Comparison of ENCODE assay signal across 11 mouse cellular contexts in the genomic region with DNA sequence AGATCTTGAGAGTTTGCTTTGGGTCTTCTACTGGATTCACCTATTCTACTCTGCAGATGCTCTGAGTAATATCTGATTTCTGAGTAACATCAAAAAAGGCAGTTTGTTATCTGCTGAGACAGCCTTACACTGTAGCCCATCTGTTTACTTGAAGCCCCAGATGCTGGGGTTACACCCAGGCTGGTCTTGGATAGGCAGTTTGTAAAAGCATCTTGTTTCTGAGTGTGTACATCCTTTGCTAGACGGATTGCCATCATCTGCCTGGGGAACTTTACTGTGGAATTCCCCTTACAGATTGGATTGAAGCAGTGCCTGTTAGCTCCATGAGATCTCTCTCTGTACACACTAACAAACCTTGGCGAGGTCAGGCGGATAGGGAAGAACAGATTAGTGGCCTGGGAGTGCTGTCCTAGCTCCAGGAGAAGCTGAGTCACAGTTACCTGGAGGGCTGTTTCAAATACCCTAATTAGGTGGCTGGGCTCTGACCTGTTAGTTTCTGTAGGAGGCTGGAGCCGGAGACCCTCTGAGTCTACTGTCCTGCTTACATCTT. TPM values are rescaled to one million over a fixed set of nuclear protein-coding genes. Genes with fewer than 3 reads are reported as not detected.
DNase-seq lines count a peak whose midpoint lies in the region; ATAC-seq and TF ChIP-seq lines count a peak whose summit lies in the region.
"Had no signal": no experiment of that assay in that cellular context is flagged by ENCODE, and none has a peak within 500 bp of the region (broad histone marks: within the 10 kb centered on the region; RNA-seq: fewer than 3 reads in every experiment).

No protein-coding gene starts in this region.

- intact Hi-C loops in gastrocnemius, postnatal 36 days (cut with DNase I) = no loop called here

- no peak overlapping the region for H3K9ac ChIP-seq in hindbrain, embryonic 12.5 days
- H3K9ac ChIP-seq in hindbrain, postnatal 0 days (replicated peaks; ENCODE audit: low read length) = no peak overlapping the region
- H3K9ac ChIP-seq in liver, postnatal 0 days (replicated peaks) = peak overlapping the region; percentile 1; the same call in 1 of the 2 replicates

- H3K4me2 ChIP-seq in hindbrain, embryonic 12.5 days (replicated peaks) = no peak overlapping the region
- no peak overlapping the region for H3K4me2 ChIP-seq in hindbrain, postnatal 0 days (ENCODE audit: low read depth, low read length)
- H3K4me2 ChIP-seq in liver, postnatal 0 days (ENCODE audit: low read depth, low read length) = peak overlapping the region; percentile 50

- WGBS in hindbrain, embryonic 10.5 days = 81% methylated on average over 4 of the region's 4 CpGs
- WGBS in hindbrain, embryonic 12.5 days = 77% methylated on average over 4 of the region's 4 CpGs
- WGBS in hindbrain, postnatal 0 days = 81% methylated on average over 4 of the region's 4 CpGs
- WGBS in liver, postnatal 0 days (ENCODE audit: insufficient replicate concordance) = 74% methylated on average over 4 of the region's 4 CpGs

- no peaks in the 10 kb centered on the region for H3K9me3 ChIP-seq in hindbrain, embryonic 10.5 days
- no peaks in the 10 kb centered on the region for H3K9me3 ChIP-seq in hindbrain, embryonic 12.5 days (replicated peaks)
- no peaks in the 10 kb centered on the region for H3K9me3 ChIP-seq in hindbrain, postnatal 0 days (ENCODE audit: low read length)
- H3K9me3 ChIP-seq in liver, postnatal 0 days (ENCODE audit: low read length) = no peaks in the 10 kb centered on the region

- H3K36me3 ChIP-seq in hindbrain, embryonic 10.5 days = peaks cover 18% of the 10 kb centered on the region
- H3K36me3 ChIP-seq in hindbrain, embryonic 12.5 days = 0 out of 2 replicates have a peak, but pooled peaks cover 6% of the 10 kb centered on the region
- no peaks in the 10 kb centered on the region for H3K36me3 ChIP-seq in hindbrain, postnatal 0 days (ENCODE audit: insufficient read depth, low read length)
- peaks cover 6% of the 10 kb centered on the region; the same call in 1 of the 2 replicates for H3K36me3 ChIP-seq in liver, postnatal 0 days (replicated peaks; ENCODE audit: insufficient read depth, low read length)

- no peak for DNase-seq in hindbrain, embryonic 10.5 days (ENCODE audit: low spot score)
- peak; percentile 69 for DNase-seq in c-Kit-positive CD71-positive TER-119-positive erythroid progenitor cells, embryonic 14.5 days (ENCODE audit: low spot score)
- no peak for DNase-seq in hindbrain, postnatal 0 days (ENCODE audit: low spot score)
- no peak for DNase-seq in liver, postnatal 0 days
- no peak for DNase-seq in gastrocnemius, postnatal 36 days
- DNase-seq in thymus, postnatal 0 days (ENCODE audit: low spot score) = no peak
- no peak for DNase-seq in testis, postnatal 14 days (ENCODE audit: low spot score)
- DNase-seq: gastrocnemius, postnatal 25 days; right cerebral cortex, adult 18-20 months; thymus, adult 2 months had no signal

- H3K4me3 ChIP-seq in hindbrain, embryonic 10.5 days = no peak overlapping the region
- no peak overlapping the region for H3K4me3 ChIP-seq in hindbrain, embryonic 12.5 days
- no peak overlapping the region for H3K4me3 ChIP-seq in hindbrain, postnatal 0 days (ENCODE audit: low read length)
- no peak overlapping the region for H3K4me3 ChIP-seq in liver, postnatal 0 days (ENCODE audit: low read depth, low read length)

- TF ChIP-seq EP300 in liver, postnatal 0 days (IDR thresholded peaks at IDR 0.05; ENCODE audit: low read depth) = peak; percentile 90

- TF ChIP-seq CTCF in hindbrain, postnatal 0 days (IDR thresholded peaks at IDR 0.05; ENCODE audit: low read depth) = no peak
- no peak for TF ChIP-seq CTCF in liver, postnatal 0 days (IDR thresholded peaks at IDR 0.05; ENCODE audit: low read depth)

- no peaks in the 10 kb centered on the region for H3K27me3 ChIP-seq in hindbrain, embryonic 10.5 days (ENCODE audit: insufficient read depth, poor library complexity, severe bottlenecking)
- H3K27me3 ChIP-seq in hindbrain, embryonic 12.5 days = no peaks in the 10 kb centered on the region
- H3K27me3 ChIP-seq in hindbrain, postnatal 0 days (ENCODE audit: insufficient read depth, low read length) = no peaks in the 10 kb centered on the region
- H3K27me3 ChIP-seq in liver, postnatal 0 days (ENCODE audit: insufficient read depth, low read length) = no peaks in the 10 kb centered on the region

- no peak for ATAC-seq in hindbrain, embryonic 12.5 days (ENCODE audit: low FRiP score)
- no peak for ATAC-seq in hindbrain, postnatal 0 days
- peak; percentile 74 for ATAC-seq in liver, postnatal 0 days

- H3K27ac ChIP-seq in hindbrain, embryonic 10.5 days = peak overlapping the region; percentile 66; the same call in 1 of the 2 replicates
- H3K27ac ChIP-seq in hindbrain, embryonic 12.5 days = no peak overlapping the region
- 0 out of 2 replicates have a peak overlapping the region, but pooled peaks have one; percentile 9 for H3K27ac ChIP-seq in hindbrain, postnatal 0 days
- peak overlapping the region; percentile 88 for H3K27ac ChIP-seq in liver, postnatal 0 days (ENCODE audit: low read depth)

- peaks cover 25% of the 10 kb centered on the region for H3K4me1 ChIP-seq in hindbrain, embryonic 10.5 days (replicated peaks)
- peaks cover 15% of the 10 kb centered on the region for H3K4me1 ChIP-seq in hindbrain, embryonic 12.5 days
- H3K4me1 ChIP-seq in hindbrain, postnatal 0 days (ENCODE audit: insufficient read depth, low read length) = peaks cover 4% of the 10 kb centered on the region; the same call in 1 of the 2 replicates
- H3K4me1 ChIP-seq in liver, postnatal 0 days (ENCODE audit: insufficient read depth) = peaks cover 31% of the 10 kb centered on the region

RNA-seq across cellular contexts. Expression of gene Fgd6, which starts 37.2 kb away (rescaled TPM):
- polyA plus RNA-seq in hindbrain, embryonic 10.5 days (2016; fragmentation: Nextera tagmentation; extraction: Ambion mirVana) = 4.2 and 4.7 TPM in 2 replicates
- 5.2 TPM in 2 replicates for polyA plus RNA-seq in hindbrain, embryonic 12.5 days (2016; fragmentation: Nextera tagmentation; extraction: Ambion mirVana)
- 4.7 and 5.2 TPM in 2 replicates for total RNA-seq in hindbrain, postnatal 0 days (2014; rRNA removed)
- 1.9 and 2.0 TPM in 2 replicates for polyA plus RNA-seq in hindbrain, postnatal 0 days (2015; fragmentation: Nextera tagmentation; extraction: Ambion mirVana)
- 2.4 TPM in 2 replicates for polyA plus RNA-seq in liver, postnatal 0 days (2015; fragmentation: Nextera tagmentation; extraction: Ambion mirVana)
- total RNA-seq in gastrocnemius, postnatal 36 days (2021) = 1 to 10 TPM; 1.5 to 2.2 TPM
- 1.5 and 1.7 TPM in 2 replicates for polyA plus RNA-seq in thymus, postnatal 0 days (2015; fragmentation: Nextera tagmentation; extraction: Ambion mirVana)

RNA-seq across cellular contexts. Expression of gene Vezt, which starts 37.4 kb away (rescaled TPM):
- 30.6 and 35.6 TPM in 2 replicates for polyA plus RNA-seq in hindbrain, embryonic 10.5 days (2016; fragmentation: Nextera tagmentation; extraction: Ambion mirVana)
- 58.1 and 69.1 TPM in 2 replicates for polyA plus RNA-seq in hindbrain, embryonic 12.5 days (2016; fragmentation: Nextera tagmentation; extraction: Ambion mirVana)
- total RNA-seq in hindbrain, postnatal 0 days (2014; rRNA removed) = 38.6 and 51.6 TPM in 2 replicates
- polyA plus RNA-seq in hindbrain, postnatal 0 days (2015; fragmentation: Nextera tagmentation; extraction: Ambion mirVana) = 33.3 and 34.4 TPM in 2 replicates
- 8.6 TPM in 2 replicates for polyA plus RNA-seq in liver, postnatal 0 days (2015; fragmentation: Nextera tagmentation; extraction: Ambion mirVana)
- total RNA-seq in gastrocnemius, postnatal 36 days (2021) = 10 to 100 TPM; 32.5 to 40.1 TPM
- polyA plus RNA-seq in thymus, postnatal 0 days (2015; fragmentation: Nextera tagmentation; extraction: Ambion mirVana) = 15.5 and 18.8 TPM in 2 replicates
